Mouse (Mus musculus) G1E-ER4 (cell line): ENCODE measurements around the gene Olfr547. TPM values are rescaled to one million over a fixed set of nuclear protein-coding genes. Genes with fewer than 3 reads are reported as not detected.

Source experiments
- GATA1 ChIP-seq: IDR thresholded peaks from one replicate; pipeline ENCODE4 v1.8.0; 2012; ENCODE audit warnings: low read length, inconsistent platforms
- polyA plus RNA-seq: library from polyadenylated mRNA; stranded (reverse); fragments of >175 nt; gene quantifications from 2 replicates; pipeline ENCODE4 v1.2.3, GENCODE M21; 2012

Olfr547 gene
- polyA plus RNA-seq: not detected in 2 replicates

GRCm38 (mm10) chr7:102534449-102534848, at the start of gene Olfr547:
TSS of gene Olfr547 (plus strand) at chr7:102534749.
- TF ChIP-seq GATA1: no peak

DNA sequence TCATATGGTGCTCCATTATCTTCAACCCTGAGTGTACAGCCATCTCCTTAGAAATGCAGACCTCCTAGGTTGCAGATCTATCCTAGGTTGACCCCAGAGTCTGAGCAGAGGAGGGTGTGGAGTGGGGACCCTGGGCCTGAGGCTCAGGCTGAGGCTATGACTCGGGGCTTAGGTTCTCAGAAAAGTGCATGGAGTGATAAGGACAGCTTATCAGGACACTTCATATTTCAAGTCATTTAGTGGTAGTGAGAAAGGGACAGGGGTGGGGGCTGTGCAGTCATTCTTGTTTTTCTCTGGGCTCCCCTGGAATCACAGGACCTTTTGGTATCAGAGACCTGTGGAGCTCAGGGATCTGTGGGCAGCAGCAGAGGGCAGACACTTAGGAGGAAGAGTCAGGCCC, 48.4 kb upstream of the Olfr547 start:
- TF ChIP-seq GATA1: no peak

- no peak for TF ChIP-seq GATA1
These were observed 46.4 kb upstream of the Olfr547 start, which contains the start of gene Olfr544 for GRCm38 (mm10) chr7:102488161-102488560. TSS of gene Olfr544 (minus strand) at chr7:102488313.

- TF ChIP-seq GATA1: no peak
These were observed 35.1 kb upstream of the Olfr547 start, which contains the start of gene Olfr545 for GRCm38 (mm10) chr7:102499473-102499872. TSS of gene Olfr545 (minus strand) at chr7:102499573.

- TF ChIP-seq GATA1: no peak
These were observed 32.6 kb upstream of the Olfr547 start for GRCm38 (mm10) chr7:102501986-102502385.

DNA sequence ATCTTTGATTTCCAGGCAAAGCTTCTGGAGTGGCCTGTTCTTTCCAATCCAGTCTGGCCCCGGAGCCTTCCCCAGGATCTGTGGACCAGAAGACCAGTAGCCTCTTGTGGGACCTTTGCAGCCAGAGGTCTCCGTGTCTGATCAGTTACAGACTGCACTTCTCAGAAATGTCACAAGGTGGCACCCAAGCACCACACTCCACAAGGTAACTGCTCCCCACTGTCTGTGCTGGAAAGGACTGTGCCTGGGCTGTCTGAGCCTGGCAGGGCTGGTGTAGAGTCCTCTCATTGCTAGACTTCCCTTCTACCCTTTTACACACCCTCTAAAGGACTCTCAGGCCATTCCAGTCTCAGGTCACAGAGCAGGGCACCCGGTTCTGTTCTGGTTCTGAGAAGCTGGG, 27.7 kb upstream of the Olfr547 start:
- no peak for TF ChIP-seq GATA1

- no peak for TF ChIP-seq GATA1
These were observed 26.5 kb upstream of the Olfr547 start for GRCm38 (mm10) chr7:102508066-102508465.

- no peak for TF ChIP-seq GATA1
These were observed 25.9 kb upstream of the Olfr547 start for GRCm38 (mm10) chr7:102508666-102509065.

GRCm38 (mm10) chr7:102509726-102510125, 24.8 kb upstream of the Olfr547 start:
- TF ChIP-seq GATA1: no peak

DNA sequence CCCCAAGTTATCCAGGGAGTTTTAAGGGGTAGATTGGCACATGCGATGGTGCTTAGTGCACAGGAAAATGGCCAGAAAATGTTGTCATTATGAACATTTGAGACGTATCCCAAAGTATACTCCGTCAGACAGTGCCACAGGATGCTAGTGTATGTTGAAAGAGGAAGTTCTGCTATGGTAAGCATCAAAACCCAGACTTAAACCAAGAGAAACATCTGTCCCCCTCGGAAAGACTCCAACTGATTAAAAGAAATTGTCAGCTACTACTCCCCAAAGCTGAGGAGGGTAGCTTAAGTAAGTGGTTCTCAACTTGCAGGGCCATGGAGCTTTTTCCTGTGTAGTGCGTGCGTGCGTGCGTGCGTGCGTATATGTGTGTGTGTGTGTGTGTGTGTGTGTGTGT, 22.6 kb upstream of the Olfr547 start:
- no peak for TF ChIP-seq GATA1

GRCm38 (mm10) chr7:102512814-102513435, 21.6 kb upstream of the Olfr547 start:
- TF ChIP-seq GATA1: no peak

DNA sequence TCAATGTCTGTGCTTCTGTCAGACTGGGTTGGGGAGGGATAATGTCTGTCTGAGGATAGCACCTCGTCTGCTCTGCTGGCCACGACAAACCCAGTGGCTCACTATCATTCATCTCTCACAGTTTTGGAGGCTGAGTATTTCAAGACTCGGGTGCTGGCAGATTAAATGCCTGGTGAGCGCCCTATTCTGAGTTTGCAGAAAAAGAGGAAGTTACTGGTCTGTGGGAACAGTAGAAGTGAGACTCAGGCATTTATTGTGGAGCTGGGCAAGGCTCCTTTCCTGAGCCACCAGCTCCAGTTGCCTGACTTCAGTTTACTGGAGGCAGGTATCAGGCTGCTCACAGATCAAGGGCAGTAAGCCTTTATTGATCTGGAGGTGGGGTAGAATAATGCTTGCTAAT, 20.4 kb upstream of the Olfr547 start:
- TF ChIP-seq GATA1: no peak

GRCm38 (mm10) chr7:102516261-102517050, 18.1 kb upstream of the Olfr547 start:
- TF ChIP-seq GATA1: no peak

DNA sequence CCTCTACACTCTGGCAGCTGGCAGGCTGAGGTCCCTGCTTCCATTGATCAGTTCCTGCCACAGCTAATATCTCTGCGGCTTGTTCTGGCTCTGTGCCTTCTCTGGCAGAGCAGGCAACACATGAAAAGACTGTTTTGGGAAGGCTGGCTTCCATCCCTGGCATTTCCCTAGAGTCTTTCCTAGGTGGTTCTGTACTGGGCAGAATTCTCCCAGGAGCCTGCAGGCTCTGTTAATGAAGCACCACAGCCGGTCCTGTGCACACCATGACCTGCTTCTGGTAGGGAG, 17.6 kb upstream of the Olfr547 start:
- TF ChIP-seq GATA1: no peak

- TF ChIP-seq GATA1: no peak
These were observed 5.5 kb upstream of the Olfr547 start for GRCm38 (mm10) chr7:102529052-102529451.

- no peak for TF ChIP-seq GATA1
These were observed 6.0 kb downstream of the Olfr547 start, which contains the start of gene Olfr548-ps1 for GRCm38 (mm10) chr7:102540596-102540995. TSS of gene Olfr548-ps1 (plus strand) at chr7:102540896.

DNA sequence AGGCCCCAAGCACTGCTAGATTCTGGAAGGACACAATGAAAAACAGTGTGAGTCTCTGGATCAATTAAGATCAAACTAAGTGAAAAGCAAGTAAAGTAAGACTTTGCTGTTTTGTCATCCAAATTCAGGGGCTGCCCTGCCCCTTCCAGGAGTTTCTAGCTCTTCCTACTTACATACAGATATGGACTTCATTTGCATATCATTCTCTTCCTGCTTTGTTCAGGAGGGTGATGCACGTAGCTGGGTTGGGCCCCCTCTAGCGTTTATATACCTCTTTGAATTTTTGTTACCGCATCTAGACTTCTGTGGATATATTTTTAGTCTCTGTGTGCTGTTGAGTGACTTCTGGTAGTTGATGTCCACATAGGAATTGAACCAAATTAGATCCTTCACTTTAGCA, 6.7 kb downstream of the Olfr547 start:
- TF ChIP-seq GATA1: no peak

DNA sequence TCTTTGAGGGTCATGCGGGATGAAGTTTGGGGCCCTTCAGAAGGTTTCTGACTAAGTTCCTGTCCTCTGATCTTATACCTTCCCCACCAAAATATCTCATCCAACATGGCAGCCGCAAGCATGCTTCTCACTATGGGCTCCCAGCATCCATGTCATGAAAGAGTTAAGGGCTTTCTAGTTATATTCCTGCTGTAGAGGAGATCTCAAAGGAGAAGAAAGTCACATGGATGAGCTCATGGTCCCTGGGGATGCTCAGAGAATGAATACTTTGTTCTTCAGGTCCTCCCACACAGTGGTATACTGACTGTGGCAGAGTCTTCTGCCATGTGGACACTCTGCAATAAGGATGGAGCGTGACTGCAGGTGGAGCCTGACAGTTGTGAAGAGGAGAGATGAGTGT, 15.0 kb downstream of the Olfr547 start, which contains the start of gene Olfr549:
TSS of gene Olfr549 (plus strand) at position 301 of the 400 bp plus-strand sequence.
- TF ChIP-seq GATA1: no peak
